Mouse (Mus musculus): ENCODE results near the gene Esam.

Esam gene

GRCm38 (mm10) chr9:37530888-37531705 lies 3.2 kb downstream of the Esam start:
- DNase-seq (ENCODE audit: low spot score in 2 of 2) = no peak

GRCm38 (mm10) chr9:37536851-37537250 lies 9.0 kb downstream of the Esam start:
- DNase-seq (ENCODE audit: low spot score in 2 of 2) = no peak

- no peak for DNase-seq (ENCODE audit: low spot score in 2 of 2)
These were observed 9.9 kb downstream of the Esam start for GRCm38 (mm10) chr9:37537658-37538250.

- no peak for DNase-seq (ENCODE audit: low spot score in 2 of 2)
These were observed 11.5 kb downstream of the Esam start, which contains the start of gene Vsig2 for GRCm38 (mm10) chr9:37539170-37540025. Gene Vsig2 (plus strand): TSS chr9:37539255.

- no peak for DNase-seq (ENCODE audit: low spot score in 2 of 2)
These were observed 12.3 kb downstream of the Esam start for GRCm38 (mm10) chr9:37540226-37540625.

- DNase-seq (ENCODE audit: low spot score in 2 of 2) = no peak
These were observed 13.1 kb downstream of the Esam start for GRCm38 (mm10) chr9:37540701-37541575.

- no peak for DNase-seq (ENCODE audit: low spot score in 2 of 2)
These were observed 14.2 kb downstream of the Esam start for GRCm38 (mm10) chr9:37541851-37542642.

GRCm38 (mm10) chr9:37543869-37544440 lies 16.1 kb downstream of the Esam start:
- DNase-seq (ENCODE audit: low spot score in 2 of 2) = no peak

GRCm38 (mm10) chr9:37544447-37545165 lies 16.7 kb downstream of the Esam start:
- DNase-seq (ENCODE audit: low spot score in 2 of 2) = peak; percentile 38 to 57

- DNase-seq (ENCODE audit: low spot score in 2 of 2) = no peak
These were observed 17.3 kb downstream of the Esam start for GRCm38 (mm10) chr9:37545166-37545610.

GRCm38 (mm10) chr9:37545847-37546452 lies 18.1 kb downstream of the Esam start:
- DNase-seq (ENCODE audit: low spot score in 2 of 2) = no peak

GRCm38 (mm10) chr9:37546889-37547288 lies 19.0 kb downstream of the Esam start:
- DNase-seq (ENCODE audit: low spot score in 2 of 2) = no peak

- no peak for DNase-seq (ENCODE audit: low spot score in 2 of 2)
These were observed 22.6 kb downstream of the Esam start for GRCm38 (mm10) chr9:37550435-37550834.

GRCm38 (mm10) chr9:37551751-37552531 lies 24.1 kb downstream of the Esam start:
- DNase-seq (ENCODE audit: low spot score in 2 of 2) = no peak

- DNase-seq (ENCODE audit: low spot score in 2 of 2) = peak; percentile 22 to 56
These were observed 24.8 kb downstream of the Esam start, which contains the start of gene Nrgn for GRCm38 (mm10) chr9:37552536-37553293. Gene Nrgn (minus strand): TSS chr9:37552904.

GRCm38 (mm10) chr9:37554279-37554678 lies 26.4 kb downstream of the Esam start:
- DNase-seq (ENCODE audit: low spot score in 2 of 2) = no peak
